Mouse (Mus musculus) heart, embryonic 13.5 days (tissue): ENCODE measurements around the gene Ctnnbl1. TPM values are rescaled to one million over a fixed set of nuclear protein-coding genes. Genes with fewer than 3 reads are reported as not detected.

Experiments used
- ATAC-seq: fragments of 200-750 bp; cut with Nextera tagmentation; 2 replicates; pipeline ENCODE4 v1.8.0; 2017; ENCODE audit warnings: moderate TSS enrichment; ENCODE audit not compliant: insufficient number of reproducible peaks, low FRiP score, low TSS enrichment; ENCODE audit errors: extremely low read depth
- H3K27ac ChIP-seq: fragments of 300-500 bp; sonication (generic); replicated peaks from 2 replicates; pipeline ENCODE4 v1.5.1; 2015; ENCODE audit warnings: moderate library complexity, mild to moderate bottlenecking, inconsistent platforms
- H3K27me3 ChIP-seq: fragments of 300-500 bp; sonication (generic); replicated peaks from 2 replicates; pipeline ENCODE4 v1.6.1; 2015; ENCODE audit warnings: mild to moderate bottlenecking, inconsistent platforms
- H3K36me3 ChIP-seq: fragments of 300-500 bp; sonication (generic); 2 replicates; pipeline ENCODE4 v1.6.1; 2015; ENCODE audit warnings: mild to moderate bottlenecking, inconsistent platforms
- H3K4me1 ChIP-seq: fragments of 300-500 bp; sonication (generic); 2 replicates; pipeline ENCODE4 v1.6.1; 2015; ENCODE audit warnings: inconsistent platforms
- H3K4me2 ChIP-seq: fragments of 300-500 bp; sonication (generic); 2 replicates; pipeline ENCODE4 v1.6.1; 2015; ENCODE audit warnings: inconsistent platforms, mild to moderate bottlenecking, moderate library complexity
- H3K4me3 ChIP-seq: fragments of 300-500 bp; sonication (generic); 2 replicates; pipeline ENCODE4 v1.5.1; 2015; ENCODE audit warnings: moderate library complexity, mild to moderate bottlenecking, inconsistent platforms
- H3K9ac ChIP-seq: fragments of 300-500 bp; sonication (generic); 2 replicates; pipeline ENCODE4 v1.6.1; 2015; ENCODE audit warnings: inconsistent platforms, mild to moderate bottlenecking, moderate library complexity
- H3K9me3 ChIP-seq: fragments of 300-500 bp; sonication (generic); 2 replicates; pipeline ENCODE4 v1.6.1; 2016; ENCODE audit warnings: inconsistent platforms
- WGBS: fragments of 180-500 bp; shearing (Covaris S2); methylation state at CpG from one replicate; pipeline ENCODE4 v1.1.7; 2015; ENCODE audit warnings: mixed read lengths; 5-methylcytosine and 5-hydroxymethylcytosine counted together
- polyA plus RNA-seq: library from polyadenylated mRNA; unstranded; fragments of >200 nt; fragmentation: Nextera tagmentation; extraction: Ambion mirVana; gene quantifications from 2 replicates; pipeline ENCODE4 v1.2.1, GENCODE M21; 2015

The Ctnnbl1 gene
- polyA plus RNA-seq, 1 experiment from 2014 or later, result 31.5 TPM

DNA sequence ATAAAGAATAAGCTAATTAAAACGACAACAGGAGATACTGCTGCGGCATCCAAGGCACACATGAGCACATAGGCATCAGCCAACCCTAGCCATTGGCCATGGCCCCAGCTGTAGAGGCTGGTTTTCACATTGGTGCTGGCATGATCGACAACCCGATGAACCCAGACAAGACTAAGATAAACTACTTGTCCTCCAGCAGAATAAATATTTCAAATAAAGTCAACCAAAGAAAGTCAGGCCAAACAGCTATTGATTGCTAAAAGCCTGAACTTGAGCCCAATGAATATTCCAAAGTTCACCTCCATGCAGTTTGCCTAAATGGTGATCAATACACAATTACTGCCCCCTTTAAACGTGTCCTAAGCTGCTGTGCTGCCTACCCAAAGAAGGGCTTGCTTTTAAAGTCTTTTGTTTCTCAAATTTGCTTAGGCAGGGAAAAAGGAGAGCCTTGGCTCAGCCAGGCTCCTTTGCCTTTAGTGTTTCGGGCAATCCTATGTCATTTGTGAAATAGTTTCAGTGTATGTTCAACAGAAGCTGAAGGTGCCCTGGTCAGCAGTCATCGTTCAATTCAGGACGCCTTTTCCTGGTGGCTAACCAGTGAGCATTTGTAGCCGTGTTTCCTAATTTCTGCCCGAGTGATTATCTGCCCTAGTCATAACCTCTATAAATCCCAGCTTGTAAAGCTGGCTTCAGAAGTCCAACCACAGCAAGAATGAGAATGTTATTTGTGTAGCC lies 93.6 kb downstream of the Ctnnbl1 start:
- H3K9me3 ChIP-seq, result no peaks in the 10 kb centered on the region
- no peaks in the 10 kb centered on the region for H3K36me3 ChIP-seq
- WGBS, result 86% methylated on average over 10 of the region's 10 CpGs
- no peak overlapping the region for H3K27ac ChIP-seq
- no peaks in the 10 kb centered on the region for H3K27me3 ChIP-seq
- H3K4me1 ChIP-seq, result peaks cover 9% of the 10 kb centered on the region; the same call in 1 of the 2 replicates
- no peak overlapping the region for H3K9ac ChIP-seq
- no peak overlapping the region for H3K4me2 ChIP-seq
- H3K4me3 ChIP-seq, result no peak overlapping the region
- ATAC-seq, result no peak

DNA sequence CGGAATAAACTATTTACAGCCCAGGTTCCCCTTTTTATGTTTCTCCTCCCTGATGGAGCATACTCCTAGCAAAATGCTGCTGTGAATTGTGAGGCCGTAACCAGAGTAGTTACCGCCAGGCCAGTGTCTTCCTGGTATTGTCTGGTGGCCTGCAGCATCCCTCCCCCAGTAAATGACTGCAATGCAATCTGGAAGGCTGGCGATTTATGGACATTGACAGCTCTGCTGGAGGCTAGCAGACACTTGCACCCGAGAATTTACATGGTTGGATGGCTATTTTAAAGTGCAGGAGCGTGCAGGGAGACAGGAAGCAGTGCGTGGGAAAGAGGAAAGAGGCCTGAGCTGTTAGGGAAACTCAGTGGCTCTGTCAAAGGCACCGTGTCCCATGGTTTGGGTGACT lies 99.8 kb downstream of the Ctnnbl1 start:
- Histone ChIP-seq H3K27me3 (no peaks in the 10 kb centered on the region), H3K9me3 (no peaks in the 10 kb centered on the region), H3K4me1 (peaks cover 13% of the 10 kb centered on the region), H3K27ac (no peak overlapping the region), H3K36me3 (peaks cover 27% of the 10 kb centered on the region), H3K4me2 (no peak overlapping the region), H3K4me3 (no peak overlapping the region), H3K9ac (no peak overlapping the region)
- 66% methylated on average over 8 of the region's 8 CpGs for WGBS
- no peak for ATAC-seq

DNA sequence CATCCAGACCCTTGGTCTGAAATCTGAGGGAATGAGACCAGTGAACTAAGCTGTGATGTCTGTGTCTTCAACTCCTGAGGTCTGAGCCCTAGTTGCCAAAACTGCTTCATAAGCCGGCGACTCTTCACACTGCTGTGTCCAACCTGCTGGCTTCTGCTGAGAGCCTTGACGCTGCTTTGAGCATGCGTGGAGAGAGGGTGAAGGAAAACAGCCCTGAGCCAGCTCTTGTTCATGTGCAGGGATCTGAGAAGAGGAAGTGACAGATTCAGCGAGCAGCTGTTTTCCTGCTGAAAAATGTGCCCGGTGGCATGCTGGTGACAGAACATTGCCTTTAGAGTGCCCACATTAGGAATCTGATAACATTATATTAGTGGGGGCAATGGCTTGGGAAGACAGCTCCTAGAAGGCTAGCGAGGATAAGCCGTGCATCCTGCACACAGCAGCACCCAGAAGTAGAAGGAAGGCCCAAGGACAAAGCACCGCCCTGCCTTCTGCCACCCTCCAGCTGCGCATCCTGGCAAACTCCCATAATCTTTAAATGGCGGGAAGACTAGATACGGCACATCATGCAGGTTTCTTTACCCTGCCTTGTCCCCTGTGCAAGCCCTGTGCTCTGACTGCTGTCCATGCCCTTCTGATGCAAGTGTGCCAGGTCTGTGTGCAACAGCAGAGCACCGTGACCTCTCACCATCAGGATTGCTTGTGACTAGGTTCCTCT lies 101.2 kb downstream of the Ctnnbl1 start:
- no peak overlapping the region for H3K27ac ChIP-seq
- peaks cover 11% of the 10 kb centered on the region for H3K4me1 ChIP-seq
- ATAC-seq, result no peak
- H3K36me3 ChIP-seq, result peaks cover 27% of the 10 kb centered on the region
- no peaks in the 10 kb centered on the region for H3K27me3 ChIP-seq
- no peak overlapping the region for H3K4me2 ChIP-seq
- no peaks in the 10 kb centered on the region for H3K9me3 ChIP-seq
- no peak overlapping the region for H3K4me3 ChIP-seq
- no peak overlapping the region for H3K9ac ChIP-seq
- 84% methylated on average over 13 of the region's 13 CpGs for WGBS

DNA sequence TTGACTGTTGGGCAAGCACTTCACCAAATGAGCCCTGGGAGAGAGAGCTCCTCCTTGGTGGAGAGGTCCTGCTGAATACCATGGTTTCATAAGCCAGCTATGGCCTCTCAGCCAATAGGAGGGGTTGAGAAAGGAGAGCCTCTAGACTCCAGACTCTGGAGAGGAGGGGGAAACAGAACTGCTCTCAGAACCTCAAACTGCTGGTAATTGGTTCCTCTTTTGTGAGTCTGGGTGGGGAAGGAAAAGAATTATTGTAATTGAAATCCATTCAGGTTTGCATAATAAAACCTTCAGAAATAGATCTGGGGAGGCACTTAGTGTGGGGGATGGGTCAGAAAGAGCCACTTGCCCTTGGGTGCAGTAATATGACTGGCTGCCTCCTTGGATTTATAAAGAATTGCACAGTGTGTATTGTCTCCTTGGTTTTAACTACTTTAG lies 103.5 kb downstream of the Ctnnbl1 start:
- Histone ChIP-seq H3K9ac (no peak overlapping the region), H3K27me3 (no peaks in the 10 kb centered on the region), H3K4me1 (peaks cover 17% of the 10 kb centered on the region), H3K4me3 (no peak overlapping the region), H3K4me2 (no peak overlapping the region), H3K27ac (no peak overlapping the region), H3K36me3 (peaks cover 27% of the 10 kb centered on the region), H3K9me3 (no peaks in the 10 kb centered on the region)
- ATAC-seq, result no peak

DNA sequence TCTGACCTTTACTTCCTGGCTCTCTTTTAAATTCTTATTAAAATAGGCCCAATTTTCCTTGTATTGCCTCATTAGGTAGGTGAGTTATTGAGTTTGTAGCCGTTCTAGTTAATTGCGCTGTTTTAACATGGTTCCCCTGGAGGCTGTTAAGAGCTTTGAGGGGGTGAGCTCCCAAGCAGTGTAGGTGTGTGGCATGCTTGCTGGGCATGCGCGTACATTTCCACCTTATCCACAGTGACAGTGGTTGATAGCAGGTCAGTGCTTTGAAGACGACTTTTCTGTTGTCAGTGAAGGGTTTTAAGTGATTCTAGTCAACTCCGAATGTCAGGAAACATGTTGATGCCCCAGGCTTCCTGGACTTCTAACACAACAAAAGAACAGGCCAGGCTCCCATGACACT lies 103.9 kb downstream of the Ctnnbl1 start:
- 65% methylated on average over 6 of the region's 6 CpGs for WGBS
- H3K9ac ChIP-seq, result no peak overlapping the region
- H3K27me3 ChIP-seq, result no peaks in the 10 kb centered on the region
- H3K9me3 ChIP-seq, result no peaks in the 10 kb centered on the region
- no peak for ATAC-seq
- H3K4me2 ChIP-seq, result no peak overlapping the region
- no peak overlapping the region for H3K27ac ChIP-seq
- peaks cover 27% of the 10 kb centered on the region for H3K36me3 ChIP-seq
- H3K4me1 ChIP-seq, result peaks cover 17% of the 10 kb centered on the region
- H3K4me3 ChIP-seq, result no peak overlapping the region

DNA sequence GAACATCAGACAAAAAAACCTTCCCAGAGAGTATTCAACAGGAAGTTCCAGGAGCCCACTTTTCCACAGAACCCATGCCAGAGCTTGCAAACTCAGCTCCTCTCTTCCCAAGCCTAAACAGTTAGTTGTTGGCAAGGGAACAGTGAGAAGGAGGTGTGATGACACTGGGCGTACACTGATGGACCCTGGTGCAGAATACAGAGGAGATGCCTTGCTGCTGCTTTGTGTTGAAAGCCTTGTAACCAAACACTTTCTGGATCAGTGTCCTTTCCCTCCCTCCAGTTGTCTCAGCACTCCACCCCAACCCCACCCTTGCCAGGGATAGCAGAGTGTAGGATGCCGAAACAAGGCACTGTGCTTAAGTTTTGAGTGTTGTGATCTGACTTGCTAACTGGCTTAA lies 107.5 kb downstream of the Ctnnbl1 start:
- Histone ChIP-seq H3K9ac (no peak overlapping the region), H3K4me1 (peaks cover 17% of the 10 kb centered on the region), H3K27ac (no peak overlapping the region), H3K4me3 (no peak overlapping the region), H3K4me2 (no peak overlapping the region), H3K36me3 (no peaks in the 10 kb centered on the region), H3K27me3 (no peaks in the 10 kb centered on the region), H3K9me3 (no peaks in the 10 kb centered on the region)
- WGBS, result 52% methylated on average over 2 of the region's 2 CpGs
- no peak for ATAC-seq

DNA sequence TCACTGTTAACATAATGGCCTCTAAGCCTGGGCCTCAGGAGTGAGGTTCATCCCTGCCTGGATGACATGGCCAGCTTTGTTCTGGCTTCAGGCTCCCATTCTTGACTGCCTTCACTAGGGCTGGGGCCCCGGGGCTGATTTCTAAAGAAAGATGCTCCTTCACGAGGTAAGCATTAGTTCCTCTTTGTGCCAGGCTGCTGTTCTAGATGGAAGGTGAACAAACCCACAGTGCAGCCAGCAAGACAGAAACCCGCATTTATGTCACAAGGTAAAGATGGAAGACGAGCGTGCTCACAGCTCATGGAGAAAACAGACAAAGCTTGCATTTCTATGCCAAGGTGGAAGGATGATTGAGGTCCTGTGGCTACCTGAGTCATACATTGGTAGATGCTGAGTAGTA lies 108.6 kb downstream of the Ctnnbl1 start:
- no peak overlapping the region for H3K4me3 ChIP-seq
- no peak overlapping the region for H3K9ac ChIP-seq
- ATAC-seq, result no peak
- H3K9me3 ChIP-seq, result no peaks in the 10 kb centered on the region
- H3K36me3 ChIP-seq, result no peaks in the 10 kb centered on the region
- WGBS, result 86% methylated on average over 5 of the region's 5 CpGs
- peaks cover 17% of the 10 kb centered on the region for H3K4me1 ChIP-seq
- H3K27ac ChIP-seq, result no peak overlapping the region
- no peaks in the 10 kb centered on the region for H3K27me3 ChIP-seq
- no peak overlapping the region for H3K4me2 ChIP-seq

DNA sequence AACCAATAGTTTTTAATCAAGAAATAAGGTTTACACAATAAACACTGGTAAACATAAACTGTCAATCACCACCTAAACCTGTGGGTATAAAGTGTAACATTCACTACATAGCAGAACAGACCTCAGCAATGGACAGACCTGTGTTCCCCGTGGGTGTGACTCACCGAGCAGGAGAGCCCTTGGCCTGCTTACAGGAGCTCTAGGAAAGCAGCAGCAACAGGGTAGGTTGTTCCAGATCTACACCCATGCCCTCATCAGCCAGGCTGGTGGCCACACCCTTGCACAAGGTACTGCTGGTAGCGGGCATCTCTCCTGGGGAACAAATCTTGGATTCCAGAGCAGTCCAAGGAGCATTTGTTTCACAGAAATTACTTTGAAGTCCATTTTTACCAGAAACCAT lies 115.9 kb downstream of the Ctnnbl1 start:
- H3K4me1 ChIP-seq, result peaks cover 10% of the 10 kb centered on the region
- no peak overlapping the region for H3K9ac ChIP-seq
- H3K27ac ChIP-seq, result no peak overlapping the region
- H3K4me3 ChIP-seq, result no peak overlapping the region
- no peaks in the 10 kb centered on the region for H3K27me3 ChIP-seq
- H3K4me2 ChIP-seq, result no peak overlapping the region
- ATAC-seq, result no peak
- WGBS, result 82% methylated on average over 3 of the region's 3 CpGs
- H3K9me3 ChIP-seq, result no peaks in the 10 kb centered on the region
- no peaks in the 10 kb centered on the region for H3K36me3 ChIP-seq

DNA sequence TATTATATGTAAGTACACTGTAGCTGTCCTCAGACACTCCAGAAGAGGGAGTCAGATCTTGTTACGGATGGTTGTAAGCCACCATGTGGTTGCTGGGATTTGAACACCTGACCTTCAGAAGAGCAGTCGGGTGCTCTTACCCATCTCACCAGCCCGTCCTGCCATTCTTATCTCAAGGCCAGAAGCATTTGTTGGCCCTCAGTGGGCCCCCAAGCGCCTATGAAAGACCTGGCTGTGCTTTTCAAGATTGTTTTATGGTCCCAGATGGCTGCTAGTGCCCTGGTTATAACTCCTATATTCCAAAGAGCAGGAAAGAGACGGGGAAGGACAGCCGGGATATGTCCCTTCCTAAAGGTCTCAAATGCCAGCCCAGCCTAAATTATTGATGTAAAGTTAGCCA lies 118.6 kb downstream of the Ctnnbl1 start:
- no peaks in the 10 kb centered on the region for H3K27me3 ChIP-seq
- H3K9ac ChIP-seq, result no peak overlapping the region
- H3K4me2 ChIP-seq, result no peak overlapping the region
- 77% methylated on average over 6 of the region's 6 CpGs for WGBS
- no peak overlapping the region for H3K4me3 ChIP-seq
- no peaks in the 10 kb centered on the region for H3K36me3 ChIP-seq
- H3K4me1 ChIP-seq, result peaks cover 13% of the 10 kb centered on the region
- ATAC-seq, result no peak
- no peaks in the 10 kb centered on the region for H3K9me3 ChIP-seq
- no peak overlapping the region for H3K27ac ChIP-seq

DNA sequence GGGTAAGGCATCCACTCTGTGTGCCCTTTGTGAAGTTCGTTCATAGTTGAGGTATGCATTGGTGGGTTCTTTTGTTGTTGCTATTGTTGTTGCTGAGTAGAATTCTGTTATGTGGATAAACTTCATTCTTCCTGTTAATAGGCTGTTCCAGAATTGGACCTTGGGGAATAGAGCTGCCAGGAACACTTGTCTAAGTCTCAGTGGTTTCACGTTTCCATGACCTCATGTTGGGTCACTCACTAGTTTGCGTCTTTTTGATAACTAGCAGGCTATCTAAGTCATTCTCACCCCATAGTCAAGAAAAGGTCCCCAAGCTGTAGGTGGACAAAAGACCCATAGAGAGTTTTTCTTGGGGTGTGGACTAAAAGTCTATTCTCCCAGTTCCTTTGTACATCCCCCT lies 120.3 kb downstream of the Ctnnbl1 start:
- no peak overlapping the region for H3K27ac ChIP-seq
- H3K9ac ChIP-seq, result no peak overlapping the region
- H3K4me3 ChIP-seq, result no peak overlapping the region
- no peak overlapping the region for H3K4me2 ChIP-seq
- ATAC-seq, result no peak
- WGBS, result 74% methylated on average over 3 of the region's 3 CpGs
- H3K36me3 ChIP-seq, result no peaks in the 10 kb centered on the region
- H3K4me1 ChIP-seq, result peaks cover 25% of the 10 kb centered on the region
- no peaks in the 10 kb centered on the region for H3K27me3 ChIP-seq
- H3K9me3 ChIP-seq, result no peaks in the 10 kb centered on the region

DNA sequence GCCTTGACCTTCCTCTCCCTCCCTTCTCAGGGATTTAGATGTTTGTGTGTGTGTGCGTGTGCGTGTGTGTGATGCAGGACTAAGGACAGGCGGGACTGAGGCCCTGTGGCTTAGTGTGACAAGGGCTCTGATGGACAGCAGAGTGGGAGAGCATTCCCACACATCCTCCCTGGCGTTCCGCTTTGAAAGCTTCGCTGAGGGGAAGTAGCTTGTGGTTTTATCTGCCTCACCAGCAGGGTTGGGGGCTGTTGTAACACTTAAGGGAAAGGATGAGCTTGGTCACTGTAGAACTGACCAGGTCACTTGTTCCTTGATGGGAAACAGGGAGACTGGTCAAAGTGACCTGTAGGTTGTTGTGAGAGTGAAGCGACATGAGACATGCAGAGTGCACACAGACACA lies 121.1 kb downstream of the Ctnnbl1 start:
- no peak for ATAC-seq
- Histone ChIP-seq H3K4me1 (peaks cover 25% of the 10 kb centered on the region), H3K4me3 (no peak overlapping the region), H3K27ac (no peak overlapping the region), H3K4me2 (no peak overlapping the region), H3K36me3 (no peaks in the 10 kb centered on the region), H3K9ac (no peak overlapping the region), H3K9me3 (no peaks in the 10 kb centered on the region), H3K27me3 (no peaks in the 10 kb centered on the region)
- WGBS, result 51% methylated on average over 7 of the region's 7 CpGs
